In the genomic region with DNA sequence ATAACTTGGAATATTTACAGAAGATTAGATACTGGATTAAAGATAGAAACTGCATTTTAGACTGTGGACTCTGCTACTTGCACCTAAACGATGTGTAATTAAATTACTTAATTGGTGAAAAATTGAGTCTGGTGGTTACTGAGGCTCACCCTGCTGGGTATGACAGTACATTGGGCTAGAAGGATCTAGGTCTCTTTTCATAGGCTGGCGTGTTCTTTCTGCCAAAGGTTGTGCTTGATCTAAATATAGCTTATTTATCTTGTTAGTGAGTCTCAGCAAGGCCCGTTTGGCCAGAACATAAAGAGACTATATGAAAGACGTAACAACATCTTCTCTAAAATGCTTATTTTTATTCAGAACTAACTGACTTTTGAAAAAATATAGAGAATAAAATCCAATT, we compare ENCODE assay signal across 21 mouse cellular contexts.
DNase-seq lines count a peak whose midpoint lies in the region; ATAC-seq and TF ChIP-seq lines count a peak whose summit lies in the region.
"Had no signal": no experiment of that assay in that cellular context is flagged by ENCODE, and none has a peak within 500 bp of the region (broad histone marks: within the 10 kb centered on the region; RNA-seq: fewer than 3 reads in every experiment).

No protein-coding gene starts in this region.

- no peaks in the 10 kb centered on the region for H3K27me3 ChIP-seq in heart, embryonic 11.5 days (ENCODE audit: control insufficient read depth, insufficient read depth, low read length)
- no peaks in the 10 kb centered on the region for H3K27me3 ChIP-seq in heart, embryonic 12.5 days (replicated peaks)
- H3K27me3 ChIP-seq in heart, postnatal 0 days (ENCODE audit: control insufficient read depth, insufficient read depth, low read length): no peaks in the 10 kb centered on the region
- H3K27me3 ChIP-seq: CH12.LX; forebrain, embryonic 13.5 days; Patski had no signal

- H3K9ac ChIP-seq in heart, embryonic 11.5 days (ENCODE audit: low read depth, low read length): no peak overlapping the region
- H3K9ac ChIP-seq in heart, embryonic 12.5 days: no peak overlapping the region
- no peak overlapping the region for H3K9ac ChIP-seq in heart, postnatal 0 days (replicated peaks; ENCODE audit: low read depth, low read length)
- H3K9ac ChIP-seq: forebrain, embryonic 13.5 days; forebrain, postnatal 0 days; hindbrain, embryonic 14.5 days had no signal

- TF ChIP-seq EP300 in heart, postnatal 0 days (IDR thresholded peaks at IDR 0.05; ENCODE audit: low read depth): no peak

- no peaks in the 10 kb centered on the region for H3K9me3 ChIP-seq in heart, embryonic 11.5 days (replicated peaks; ENCODE audit: control insufficient read depth, low read length)
- H3K9me3 ChIP-seq in heart, embryonic 12.5 days (replicated peaks): no peaks in the 10 kb centered on the region
- no peaks in the 10 kb centered on the region for H3K9me3 ChIP-seq in heart, postnatal 0 days (replicated peaks; ENCODE audit: control insufficient read depth, low read length)
- H3K9me3 ChIP-seq: embryonic facial prominence, embryonic 10.5 days; forebrain, embryonic 13.5 days; hindbrain, embryonic 10.5 days had no signal

- 45% methylated on average over 4 of the region's 4 CpGs for WGBS in heart, embryonic 11.5 days (ENCODE audit: insufficient replicate concordance)
- WGBS in heart, embryonic 12.5 days: 38% methylated on average over 4 of the region's 4 CpGs
- 20% methylated on average over 4 of the region's 4 CpGs for WGBS in heart, postnatal 0 days

- H3K36me3 ChIP-seq in heart, embryonic 11.5 days (ENCODE audit: control insufficient read depth, insufficient read depth, low read length): no peaks in the 10 kb centered on the region
- H3K36me3 ChIP-seq in heart, embryonic 12.5 days: no peaks in the 10 kb centered on the region
- H3K36me3 ChIP-seq in heart, postnatal 0 days (replicated peaks; ENCODE audit: control insufficient read depth, insufficient read depth, low read length): no peaks in the 10 kb centered on the region
- H3K36me3 ChIP-seq: embryonic facial prominence, embryonic 10.5 days; hindbrain, embryonic 10.5 days had no signal

- H3K4me3 ChIP-seq in heart, embryonic 11.5 days (ENCODE audit: low read depth, low read length): no peak overlapping the region
- no peak overlapping the region for H3K4me3 ChIP-seq in heart, embryonic 12.5 days
- H3K4me3 ChIP-seq in heart, postnatal 0 days (ENCODE audit: low read depth, low read length): no peak overlapping the region
- H3K4me3 ChIP-seq: embryonic facial prominence, embryonic 10.5 days; forebrain, embryonic 13.5 days; hindbrain, embryonic 10.5 days had no signal

- no peak for ATAC-seq in heart, embryonic 11.5 days (replicated peaks; ENCODE audit: insufficient number of reproducible peaks, low FRiP score, low TSS enrichment)
- ATAC-seq in heart, embryonic 12.5 days (ENCODE audit: insufficient number of reproducible peaks, low FRiP score): no peak
- peak; percentile 48; the same call in 1 of the 2 replicates for ATAC-seq in heart, postnatal 0 days (ENCODE audit: insufficient read depth, low read depth)
- ATAC-seq: forebrain, embryonic 13.5 days; forebrain, postnatal 0 days; intestine, postnatal 0 days; Patski had no signal

- H3K27ac ChIP-seq in heart, embryonic 11.5 days (ENCODE audit: low read depth, low read length): peak overlapping the region; percentile 50
- no peak overlapping the region for H3K27ac ChIP-seq in heart, embryonic 12.5 days (ENCODE audit: poor library complexity, severe bottlenecking)
- peak overlapping the region; percentile 75 for H3K27ac ChIP-seq in heart, postnatal 0 days (ENCODE audit: low read depth)
- H3K27ac ChIP-seq: embryonic facial prominence, embryonic 10.5 days; forebrain, embryonic 13.5 days; hindbrain, embryonic 10.5 days; hindbrain, embryonic 14.5 days; kidney, postnatal 0 days had no signal

- H3K4me1 ChIP-seq in heart, embryonic 11.5 days (ENCODE audit: control insufficient read depth, insufficient read depth, low read length): peaks cover 15% of the 10 kb centered on the region
- peaks cover 30% of the 10 kb centered on the region for H3K4me1 ChIP-seq in heart, embryonic 12.5 days (replicated peaks)
- peaks cover 14% of the 10 kb centered on the region for H3K4me1 ChIP-seq in heart, postnatal 0 days (ENCODE audit: control insufficient read depth, insufficient read depth)
- H3K4me1 ChIP-seq: embryonic facial prominence, embryonic 10.5 days; forebrain, embryonic 13.5 days; hindbrain, embryonic 10.5 days had no signal

- TF ChIP-seq CTCF in heart, postnatal 0 days (IDR thresholded peaks at IDR 0.05; ENCODE audit: low read depth): no peak

- peak; percentile 72 for DNase-seq in heart, adult 11 months
- DNase-seq in heart, adult 8-10 months (ENCODE audit: low spot score): no peak
- DNase-seq in kidney, adult 9 months: peak; percentile 16
- DNase-seq in kidney, postnatal 25 days: no peak
- DNase-seq in heart, postnatal 0 days (ENCODE audit: low spot score): peak; percentile 66
- DNase-seq: adrenal gland, adult 2 months; adrenal gland, postnatal 25 days; cerebellum, adult 18-20 months; cerebellum, postnatal 10 days; forebrain, postnatal 0 days; kidney, adult 8-10 months had no signal

- H3K4me2 ChIP-seq in heart, embryonic 11.5 days: 0 out of 2 replicates have a peak overlapping the region, but pooled peaks have one; percentile 9
- no peak overlapping the region for H3K4me2 ChIP-seq in heart, embryonic 12.5 days
- H3K4me2 ChIP-seq in heart, postnatal 0 days (ENCODE audit: low read depth, low read length): 0 out of 2 replicates have a peak overlapping the region, but pooled peaks have one; percentile 16
- H3K4me2 ChIP-seq: forebrain, embryonic 13.5 days; hindbrain, embryonic 14.5 days had no signal

Comparison
In these comparisons a context has a peak if more than half of its experiments do, and no peak if none do; other contexts are left out.
1. DNase-seq: peak in heart, adult 11 months (single experiment), kidney, adult 9 months (single experiment) and heart, postnatal 0 days (single experiment); none in heart, adult 8-10 months (single experiment) and kidney, postnatal 25 days (0 of 2).